Mouse (Mus musculus) stomach, postnatal 0 days (tissue): Measurements from ENCODE around the gene Zxdc.

Source experiments
- CTCF ChIP-seq: IDR thresholded peaks from 2 replicates; pipeline ENCODE4 v1.5.1; 2016; ENCODE audit warnings: antibody characterized with exemption, low read depth, mild to moderate bottlenecking, moderate library complexity
- EP300 ChIP-seq: optimal IDR thresholded peaks from 2 replicates; pipeline ENCODE3; 2016; ENCODE audit warnings: antibody characterized with exemption

GRCm38 (mm10) chr6:90397291-90397690, 28.0 kb downstream of the Zxdc start:
- no peak for TF ChIP-seq CTCF
- no peak for TF ChIP-seq EP300
